Mouse (Mus musculus): ENCODE measurements at regions not wholly inside any gene's neighbourhood (a gene's known extent, or its start where the extent isn't known, plus 50 kb on each side); places are given as distances from the start of the nearest gene placed in this dataset.

DNA sequence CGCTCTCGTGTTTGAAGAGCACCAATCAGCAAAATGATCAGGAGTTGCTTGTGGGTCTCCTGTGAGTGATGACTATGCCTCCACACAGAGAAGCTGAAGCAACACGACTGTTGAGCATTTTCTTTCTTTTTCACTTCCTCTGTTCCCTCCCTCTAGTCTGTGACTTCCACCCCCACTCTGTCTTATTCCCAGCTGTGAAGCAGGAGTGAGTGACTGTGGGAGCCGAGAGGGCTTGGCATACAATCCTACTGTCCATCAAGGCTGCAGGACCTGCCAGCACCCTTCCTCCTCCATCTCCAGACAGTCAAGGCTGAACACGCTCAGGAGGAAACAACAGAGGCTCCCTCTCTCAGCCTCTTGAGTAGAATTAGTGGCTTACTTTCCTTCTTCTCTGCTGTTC is 401.3 kb downstream of the Plcl1 start:
- no peak for DNase-seq

DNA sequence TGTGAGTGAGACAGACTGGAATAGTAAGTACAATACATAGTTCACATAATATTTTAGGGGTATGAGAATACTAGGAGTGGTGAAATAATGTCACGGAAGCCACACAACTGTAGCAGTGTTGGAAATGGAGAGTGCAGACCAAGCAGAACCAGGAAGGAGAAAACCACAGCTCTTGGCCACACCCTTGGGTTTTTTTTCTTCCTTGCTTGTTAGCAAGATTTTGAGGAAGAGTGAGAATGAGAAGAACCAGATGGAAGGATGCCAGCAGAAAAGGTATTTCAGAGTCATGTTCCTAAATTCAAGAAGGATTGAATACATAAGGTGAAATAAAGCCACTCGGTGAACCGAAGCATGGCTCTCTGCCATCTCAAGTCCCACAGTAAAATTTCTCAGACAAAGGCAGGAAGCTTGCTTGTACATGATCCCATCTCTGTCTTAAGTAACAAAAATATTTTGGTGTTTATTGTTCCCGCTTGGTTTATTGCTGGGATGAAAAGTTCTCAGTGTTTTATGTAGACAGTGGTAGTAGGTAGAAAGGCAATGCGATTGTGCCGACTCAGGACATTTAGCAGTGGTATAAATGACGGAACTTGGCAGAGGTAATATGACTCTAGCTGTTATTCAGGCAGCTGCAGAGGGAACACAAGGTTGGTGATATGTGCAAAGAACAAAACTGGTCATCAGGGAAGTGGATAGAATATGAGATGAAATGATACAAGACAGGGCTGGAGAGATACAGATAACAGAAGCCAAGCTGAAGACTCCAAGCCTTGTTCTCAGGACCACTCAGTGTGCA is 403.2 kb downstream of the Plcl1 start:
- no peak for DNase-seq

DNA sequence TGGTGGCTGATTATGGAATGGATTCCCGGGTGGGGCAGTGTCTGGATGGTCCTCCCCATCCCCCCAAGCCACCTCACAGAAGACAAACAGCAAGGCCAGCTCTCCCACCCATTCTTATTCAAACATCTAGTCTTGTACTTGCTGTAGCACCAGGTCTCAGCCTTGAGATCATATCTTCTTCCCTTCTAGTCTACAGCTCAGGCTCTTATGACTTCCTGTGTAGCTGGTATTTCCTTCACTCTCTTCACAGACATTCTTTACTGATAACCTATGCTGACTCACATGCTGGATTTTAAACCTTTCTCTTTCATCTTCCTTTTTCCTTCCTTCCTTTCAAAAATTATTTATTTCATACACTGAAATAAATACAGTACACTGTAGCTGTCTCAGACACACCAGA is 406.8 kb downstream of the Plcl1 start:
- DNase-seq = no peak

DNA sequence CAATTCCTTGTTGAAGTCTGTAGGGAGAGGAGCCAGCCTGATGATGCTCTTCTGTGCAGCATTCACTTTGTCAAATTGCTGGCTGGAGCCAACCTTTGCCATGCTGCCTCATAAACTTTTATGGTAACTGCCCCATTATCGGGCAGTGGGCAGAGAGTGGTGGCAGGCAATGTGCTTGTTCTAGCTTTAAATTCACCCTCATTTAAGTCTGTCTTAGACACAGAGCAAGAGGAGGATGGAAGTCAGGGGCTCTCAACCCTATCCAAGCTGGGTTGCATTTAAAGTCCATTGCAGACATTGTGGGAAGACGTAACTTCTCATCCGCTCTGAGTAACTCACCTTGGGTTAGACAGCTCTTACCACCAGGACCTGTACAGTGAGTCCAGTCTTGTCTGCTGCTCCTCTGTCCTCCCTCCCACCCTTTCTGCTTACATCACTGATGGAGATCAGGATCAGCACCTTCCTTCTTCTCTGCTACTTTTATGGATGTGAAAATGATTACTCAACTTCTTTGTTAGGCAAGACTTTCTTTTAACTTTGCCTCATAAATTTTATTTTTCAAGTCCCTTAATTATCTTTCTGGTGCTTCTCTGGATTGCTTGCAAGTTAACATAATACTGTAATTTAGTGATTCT is 415.3 kb downstream of the Plcl1 start:
- DNase-seq = no peak

DNA sequence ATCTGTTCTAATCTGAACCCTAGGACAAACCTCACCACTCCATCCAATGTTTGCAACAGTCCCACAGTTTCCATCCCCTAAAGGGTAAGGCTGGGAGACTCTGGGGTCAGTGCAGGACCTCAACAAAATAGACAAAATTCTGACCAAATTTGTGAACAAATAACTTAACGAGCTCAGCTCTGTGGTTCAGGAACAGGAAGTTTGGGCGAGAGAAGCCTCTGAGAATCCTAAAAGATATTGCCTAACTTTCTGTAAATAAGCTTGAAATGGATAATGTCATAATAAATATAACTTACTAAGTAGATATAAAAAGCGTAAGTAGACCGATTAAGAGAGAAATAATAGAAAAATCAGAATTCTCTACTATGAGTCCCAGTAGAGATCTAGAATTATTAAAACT is 416.9 kb downstream of the Plcl1 start:
- DNase-seq = no peak

DNA sequence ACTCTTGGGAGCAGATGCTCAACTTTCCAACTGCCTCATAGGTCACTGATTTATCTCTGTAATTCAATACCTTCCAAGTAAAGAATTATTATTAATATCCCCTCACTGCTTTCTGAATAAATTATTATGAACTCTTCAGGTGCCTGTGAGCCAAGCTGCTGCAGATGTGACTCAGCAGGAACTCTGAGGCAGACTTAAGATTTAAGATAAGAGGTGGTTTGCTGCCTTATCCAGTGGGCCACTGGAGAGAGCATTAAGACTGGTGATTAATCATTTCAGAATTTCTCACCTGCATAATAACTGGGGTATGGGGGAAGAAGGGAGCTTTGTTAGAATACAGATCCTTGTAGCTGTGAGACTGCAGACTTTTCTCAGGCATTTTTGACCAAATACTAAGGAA is 421.5 kb downstream of the Plcl1 start:
- DNase-seq = no peak

DNA sequence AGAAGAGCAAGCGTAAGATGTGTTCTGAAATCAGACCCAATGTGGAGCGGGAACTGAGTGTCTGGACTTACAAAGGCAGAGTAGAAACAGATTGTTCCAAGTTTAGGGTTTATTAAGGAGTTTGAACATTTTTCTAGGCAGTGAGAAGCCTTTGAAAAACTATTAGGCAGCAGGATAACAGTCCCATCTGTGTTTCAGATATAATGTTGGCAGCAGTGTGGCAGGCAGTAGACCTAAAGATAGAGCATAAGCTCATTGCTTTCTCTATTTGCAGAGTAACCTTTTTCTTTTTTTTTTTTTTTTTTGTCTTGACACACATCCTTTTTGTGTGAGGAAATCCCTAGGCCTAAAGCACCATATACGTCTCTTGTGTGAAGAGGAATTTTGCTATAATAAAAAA is 429.6 kb downstream of the Plcl1 start:
- no peak for DNase-seq

DNA sequence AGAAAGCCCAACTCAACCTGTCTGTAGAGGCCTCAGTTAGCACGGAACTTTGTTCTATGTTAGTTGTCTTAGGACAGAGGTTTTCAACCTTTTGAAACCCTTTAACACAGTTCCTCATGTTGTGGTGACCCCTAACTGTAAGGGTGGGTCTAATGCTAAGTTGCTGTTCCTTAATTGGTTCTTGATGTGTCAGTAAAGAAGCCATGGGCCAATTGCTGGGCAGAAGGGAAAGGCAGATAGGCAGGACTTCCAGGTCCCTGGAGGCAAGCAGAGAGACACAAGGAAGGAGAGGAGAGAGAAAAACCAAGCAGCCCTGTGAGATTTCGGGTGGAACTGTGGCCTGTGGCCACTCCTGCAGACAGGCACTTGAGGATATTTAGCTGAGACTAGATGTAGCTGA is 431.0 kb downstream of the Plcl1 start:
- DNase-seq = no peak

DNA sequence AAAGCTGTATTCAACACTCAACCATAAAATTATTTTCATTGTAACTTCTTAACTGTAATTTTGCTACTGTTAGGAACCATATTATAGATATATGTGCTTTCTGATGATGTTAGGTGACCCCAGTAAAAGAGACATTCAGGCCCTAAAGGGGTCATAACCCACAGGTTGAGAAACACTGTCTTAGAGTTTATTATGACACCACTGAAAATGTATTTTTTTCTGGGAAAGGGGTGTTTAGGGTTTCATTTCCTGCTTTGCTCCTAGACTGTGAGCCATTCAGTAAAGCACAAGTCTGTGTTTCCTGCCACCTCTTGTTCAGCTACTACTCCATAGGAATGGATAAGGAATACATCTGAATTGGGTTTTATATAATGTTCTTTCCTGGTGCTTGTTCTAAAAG is 431.6 kb downstream of the Plcl1 start:
- DNase-seq = no peak

DNA sequence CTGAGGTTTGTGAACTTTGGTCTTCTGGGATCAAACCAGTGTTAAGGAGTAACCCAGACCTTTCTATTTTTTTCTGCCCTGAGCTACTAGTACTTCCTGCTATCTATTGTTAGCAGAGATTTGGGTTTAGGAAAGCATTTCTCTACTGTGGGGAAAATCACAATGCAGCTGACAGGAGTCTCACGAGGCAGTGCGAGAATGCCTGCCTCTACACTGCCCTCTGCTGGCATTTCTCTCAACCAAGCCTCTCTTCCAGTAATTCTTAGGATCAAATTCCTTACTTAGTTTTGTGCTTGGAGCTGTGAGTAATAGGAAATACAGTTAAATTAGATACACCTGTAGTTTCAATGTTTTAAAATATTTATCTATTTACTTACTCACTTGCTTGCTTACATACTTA is 432.4 kb downstream of the Plcl1 start:
- DNase-seq = peak; percentile 50 to 54

DNA sequence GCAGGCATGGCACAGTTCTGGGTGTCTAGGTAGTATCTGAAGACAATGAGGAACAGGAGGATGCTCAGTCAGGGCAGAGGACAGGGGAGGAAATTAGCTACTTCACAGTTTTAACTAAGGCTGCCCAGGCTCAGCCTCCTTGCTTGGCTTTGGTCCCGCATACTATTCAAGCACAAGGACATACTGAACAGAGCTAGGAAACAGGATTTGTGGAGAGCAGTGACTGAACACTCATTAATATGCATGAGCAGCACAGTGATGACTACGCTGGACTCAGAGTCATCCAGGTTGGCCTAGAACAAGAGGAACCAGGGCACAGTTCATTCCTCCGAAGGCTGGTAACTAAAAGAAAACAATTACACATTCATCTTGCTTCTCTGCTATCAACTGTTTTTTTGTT is 443.1 kb downstream of the Plcl1 start:
- DNase-seq = no peak

DNA sequence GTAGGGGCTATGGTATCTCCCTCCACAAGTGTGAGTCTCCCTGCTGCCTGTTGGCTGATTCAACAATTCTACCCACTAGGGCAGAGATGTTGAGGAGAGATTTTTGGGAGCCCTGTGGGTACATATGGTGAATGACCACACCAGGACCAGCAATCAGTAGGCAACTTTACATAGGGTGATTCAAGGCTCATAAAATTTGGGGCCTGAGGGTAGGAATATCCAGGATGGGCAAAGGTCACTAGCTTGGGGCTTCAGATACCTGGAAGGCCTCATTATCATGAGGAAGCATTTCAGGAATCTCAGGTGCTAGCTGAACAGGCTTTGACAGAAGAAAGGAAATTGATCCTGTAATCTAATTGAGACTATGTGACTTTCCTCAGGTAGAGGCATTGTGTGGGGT is 446.6 kb downstream of the Plcl1 start:
- no peak for DNase-seq

DNA sequence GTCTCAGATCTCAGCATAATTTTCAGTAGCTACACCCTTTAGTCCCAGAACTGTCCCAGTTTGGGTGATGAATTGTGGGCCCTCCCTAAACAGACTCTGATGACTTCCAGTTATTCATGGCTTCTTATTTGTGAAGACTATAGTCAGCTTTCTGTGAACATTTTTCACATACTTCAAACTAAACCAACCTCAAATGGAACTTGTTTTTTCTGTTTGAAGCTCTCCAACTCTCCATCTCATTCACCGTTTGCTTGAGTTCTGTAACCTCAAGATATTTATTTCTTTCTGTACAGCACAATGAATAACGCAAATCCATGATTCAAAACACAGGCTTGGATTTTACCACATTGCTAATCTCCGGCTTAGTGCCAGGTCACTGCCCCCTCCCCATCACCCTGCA is 453.4 kb downstream of the Plcl1 start:
- no peak for DNase-seq

DNA sequence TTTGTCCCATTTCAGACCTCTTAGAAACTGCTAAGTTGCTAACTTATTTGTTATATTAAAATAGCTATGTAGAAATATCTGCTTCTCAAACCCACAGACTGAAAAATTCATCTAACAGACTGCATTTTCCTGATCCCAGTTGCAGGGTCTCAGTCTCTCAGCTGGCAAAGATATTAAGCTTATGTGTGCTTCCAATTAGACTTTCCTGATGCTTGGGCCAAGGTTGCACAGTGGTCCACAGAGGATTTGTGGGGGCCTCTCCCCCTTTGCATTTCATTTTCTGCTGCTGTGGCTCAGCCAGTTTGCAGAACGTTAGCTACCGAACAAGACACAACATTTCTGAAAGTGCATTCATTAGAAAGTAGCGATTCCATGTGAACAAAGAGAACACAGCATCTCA is 457.4 kb downstream of the Plcl1 start:
- no peak for DNase-seq

DNA sequence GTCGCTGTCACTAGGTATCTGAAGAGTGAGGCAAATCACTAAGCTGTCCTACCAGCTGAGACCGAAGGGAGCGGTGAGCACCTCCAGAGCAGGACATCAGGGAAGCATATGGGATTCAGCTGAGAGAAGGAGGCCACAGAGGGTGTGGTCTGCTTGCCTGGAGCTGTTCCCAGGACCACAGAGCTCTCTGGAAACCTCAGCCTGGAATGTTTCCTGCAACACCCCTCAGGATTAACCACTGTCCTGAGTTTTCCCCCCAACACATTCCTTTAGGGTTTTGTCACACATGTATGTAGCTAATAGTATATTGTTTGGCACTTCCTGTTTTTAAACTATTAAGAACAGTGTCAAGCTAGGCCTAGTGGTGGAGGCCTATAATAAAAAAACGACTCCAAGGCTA is 459.6 kb downstream of the Plcl1 start:
- no peak for DNase-seq

DNA sequence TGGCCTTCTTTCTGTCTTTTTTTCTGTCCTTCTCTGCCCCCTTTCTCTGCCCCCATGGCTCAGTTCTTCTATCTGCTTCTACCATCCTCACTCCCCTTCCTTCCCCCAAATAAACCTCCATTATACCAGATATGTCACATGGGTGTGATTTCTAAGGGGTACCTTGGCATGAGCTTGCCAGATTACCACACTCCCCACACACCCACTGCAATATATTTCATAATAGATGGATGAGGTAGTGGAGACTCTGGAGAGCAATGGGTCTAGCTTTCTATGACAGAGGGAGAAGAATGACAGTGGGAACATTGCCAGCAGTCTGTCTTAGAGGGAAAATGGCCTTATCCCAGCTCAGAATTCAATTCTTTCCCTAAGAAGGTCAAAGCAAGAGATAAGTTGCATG is 461.0 kb downstream of the Plcl1 start:
- DNase-seq = no peak

DNA sequence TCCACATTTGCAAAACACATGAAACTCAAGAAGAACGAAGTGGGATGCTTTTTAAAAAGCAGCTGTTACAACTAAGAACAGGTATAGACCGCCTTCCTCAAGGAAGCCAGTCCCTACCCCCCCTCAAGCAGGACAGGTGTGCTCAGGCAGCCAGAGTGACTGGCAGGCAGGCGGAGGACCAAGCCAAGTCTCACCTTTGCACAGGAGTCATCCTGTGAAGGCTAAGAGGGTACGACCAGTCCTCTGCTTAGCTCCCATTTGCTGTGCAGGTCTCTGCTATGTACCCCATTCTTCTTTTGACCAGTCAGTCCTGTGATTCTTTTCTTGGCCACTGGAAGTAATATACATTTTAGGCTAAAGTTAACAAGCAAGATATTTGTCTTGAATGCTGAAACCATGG is 467.9 kb downstream of the Plcl1 start:
- DNase-seq = no peak

DNA sequence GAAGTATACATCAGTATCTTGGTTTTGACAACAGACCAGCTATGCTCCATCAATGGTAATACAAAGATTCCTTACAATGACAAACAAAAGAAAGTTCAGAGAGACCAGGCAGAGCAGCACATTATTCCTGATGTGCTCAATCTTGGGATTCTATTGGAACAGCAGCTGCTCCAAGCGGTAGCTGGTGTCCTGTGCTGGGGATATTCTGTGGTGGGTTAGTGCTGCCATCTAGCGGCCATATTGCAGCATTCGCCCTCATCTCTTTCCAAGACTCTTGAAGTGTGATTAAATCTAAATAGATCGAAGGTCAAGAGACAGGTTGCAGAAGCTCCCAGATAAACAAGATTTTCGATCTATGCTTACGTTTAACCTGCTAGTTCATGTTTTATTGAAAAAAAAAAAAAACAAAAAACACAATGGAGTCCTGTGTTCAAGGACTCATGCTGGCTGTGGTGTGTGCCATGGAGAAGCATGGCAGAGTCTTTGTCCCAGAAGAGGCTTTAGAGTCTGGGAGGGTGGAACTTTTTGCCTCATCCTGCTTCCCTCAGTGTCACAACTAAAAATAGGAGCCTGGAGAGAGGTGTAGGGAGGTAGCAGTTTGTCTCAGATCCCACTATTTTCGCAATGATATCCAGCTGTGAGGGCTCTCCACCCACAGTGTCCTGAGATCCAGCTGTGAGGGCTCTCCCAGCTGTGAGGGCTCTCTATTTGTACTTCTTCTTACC is 468.6 kb downstream of the Plcl1 start:
- DNase-seq = peak; percentile 58 to 67

DNA sequence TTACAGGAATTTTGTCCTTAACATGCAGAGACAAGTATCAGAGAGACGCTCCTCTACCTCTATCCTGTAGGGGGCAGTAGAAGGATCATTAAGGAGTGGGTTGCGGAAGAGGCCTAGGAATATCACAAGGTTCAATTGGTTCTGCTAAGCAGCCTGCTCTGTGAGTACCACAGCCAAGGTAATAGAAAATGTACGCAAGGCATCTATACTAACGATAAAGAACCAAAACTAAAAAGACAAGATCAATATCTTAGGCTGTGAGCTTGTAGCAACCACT is 469.1 kb downstream of the Plcl1 start:
- DNase-seq = no peak

DNA sequence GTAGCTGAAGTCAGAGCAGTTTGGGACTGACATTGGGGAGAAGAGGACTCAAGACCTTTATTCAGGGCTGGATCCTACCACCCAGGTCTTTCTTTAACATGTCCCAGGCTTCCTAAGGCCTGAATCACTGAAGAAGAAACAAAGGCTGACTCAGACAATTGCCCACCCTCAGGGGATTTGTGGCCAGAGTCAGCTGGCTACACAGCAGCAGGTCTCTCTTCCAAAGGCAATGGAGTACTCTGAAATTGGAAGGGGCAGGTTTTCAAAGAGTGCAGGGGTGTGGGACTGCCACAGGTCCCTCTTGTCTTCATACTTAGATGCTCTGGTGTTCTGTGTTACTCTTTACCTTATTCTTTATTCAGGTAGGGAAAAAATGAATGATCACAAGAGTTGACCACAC is 478.9 kb downstream of the Plcl1 start:
- DNase-seq = no peak

DNA sequence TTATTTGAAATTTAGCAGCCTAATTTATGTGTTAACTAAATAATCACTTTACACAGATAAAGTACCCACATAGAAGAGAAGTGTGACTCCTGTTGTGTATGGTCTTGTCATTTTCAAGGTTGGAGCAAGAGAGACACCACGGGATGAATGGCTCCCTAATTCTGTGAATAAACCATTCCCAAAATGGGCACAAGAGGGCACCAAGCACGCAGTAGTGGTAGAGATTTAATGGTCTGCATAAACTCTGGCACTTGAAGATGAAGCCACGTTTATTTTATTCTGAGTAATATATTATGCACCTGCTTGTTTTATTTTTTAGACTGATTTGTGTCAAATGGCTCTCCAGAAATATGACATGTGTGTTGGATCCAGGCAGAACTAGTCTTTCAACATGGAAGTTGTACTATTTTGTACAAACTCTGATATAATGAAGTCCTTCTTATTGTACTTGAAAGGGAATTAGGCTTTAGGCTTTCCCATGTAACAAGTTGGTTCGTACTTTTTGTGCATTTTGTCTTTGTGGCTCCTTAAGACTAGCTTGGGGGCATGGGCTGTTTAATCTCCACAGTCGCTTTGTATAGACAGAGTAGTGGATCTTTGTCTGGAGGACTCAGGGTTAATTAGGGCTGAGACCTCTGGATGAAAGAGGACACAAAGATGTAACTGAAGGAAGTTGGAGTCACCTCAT is 480.8 kb downstream of the Plcl1 start:
- DNase-seq = peak; percentile 33 to 56

DNA sequence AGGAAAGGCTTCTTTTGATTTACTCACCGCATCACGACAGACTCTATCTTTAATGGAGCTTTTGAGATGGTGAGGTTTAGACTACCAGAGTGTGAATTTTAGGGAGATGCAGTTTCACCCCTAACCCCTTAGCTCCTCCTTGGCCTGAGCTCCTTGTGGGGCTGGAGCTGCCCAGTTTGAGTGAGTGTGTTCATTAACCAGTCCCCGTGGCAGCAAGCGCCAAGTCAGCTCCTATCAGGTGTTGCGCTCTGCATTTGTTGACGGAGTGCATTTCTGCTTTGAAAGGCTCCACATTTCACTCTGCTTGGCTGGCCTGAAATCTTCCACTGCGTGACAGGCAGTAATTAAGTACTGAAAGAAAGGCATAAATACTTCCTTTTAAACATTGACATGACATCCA is 481.7 kb downstream of the Plcl1 start:
- no peak for DNase-seq

DNA sequence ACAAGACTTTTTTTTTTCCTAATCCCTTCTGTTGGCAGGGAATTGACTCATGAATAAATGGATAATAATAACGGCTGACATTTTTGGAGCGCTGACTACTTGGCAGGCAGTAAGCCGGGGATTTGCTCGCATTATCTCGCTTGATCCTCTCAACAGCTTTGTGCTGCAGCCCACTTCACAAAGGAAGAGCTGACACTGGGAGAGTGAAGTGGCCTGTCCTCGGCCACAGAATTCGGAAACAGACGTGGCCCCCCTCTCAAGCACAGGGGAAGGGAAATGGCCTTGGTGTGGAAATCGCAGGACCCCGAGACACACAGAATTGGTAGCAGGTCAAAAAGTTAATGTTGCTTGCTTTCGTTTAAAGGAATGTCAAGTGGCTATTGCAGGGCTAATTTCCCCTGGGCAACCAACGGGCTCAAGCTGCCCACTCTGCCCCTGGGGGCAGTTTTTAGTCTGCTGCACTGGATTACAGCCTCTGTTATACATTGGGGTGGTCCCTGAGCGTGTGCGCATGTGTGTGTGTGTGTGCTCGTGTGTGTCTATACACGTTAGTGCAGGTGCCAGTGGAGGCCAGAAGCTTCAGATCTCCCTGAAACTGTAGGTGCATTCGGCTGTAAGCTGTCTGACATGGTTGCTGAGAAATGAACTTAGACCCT is 483.1 kb downstream of the Plcl1 start:
- no peak for DNase-seq
